Mouse (Mus musculus): ENCODE data around the gene Rubcn. TPM values are rescaled to one million over a fixed set of nuclear protein-coding genes. Genes with fewer than 3 reads are reported as not detected.

Gene Rubcn
- polyA plus RNA-seq, 1 experiment from 2014 or later, result 12.0 TPM

DNA sequence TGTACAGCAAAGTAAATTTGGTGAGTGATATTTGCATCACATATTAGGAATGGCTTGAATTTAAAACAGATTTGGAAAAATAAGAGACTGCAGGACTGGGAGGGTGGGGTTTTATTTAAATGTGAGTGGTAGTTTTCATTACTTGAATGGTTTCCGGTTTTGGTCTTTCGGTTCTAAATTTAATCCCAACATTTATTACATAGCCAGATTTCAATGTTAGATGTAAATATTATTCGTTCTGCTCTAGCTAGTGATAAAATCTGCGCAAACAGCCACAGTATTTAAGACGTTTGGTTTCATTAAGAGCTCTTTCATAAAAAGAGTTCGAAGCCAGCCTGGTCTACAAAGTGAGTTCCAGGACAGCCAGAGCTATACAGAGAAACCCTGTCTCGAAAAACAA lies 35.6 kb upstream of the Rubcn start:
- DNase-seq (ENCODE audit: low spot score), result no peak
- Histone ChIP-seq H3K4me3 (replicated peaks; ENCODE audit: low read depth, low read length) (no peak overlapping the region), H3K9me3 (replicated peaks; ENCODE audit: low read length) (no peaks in the 10 kb centered on the region), H3K4me2 (ENCODE audit: low read length) (peak overlapping the region; percentile 72), H3K27ac (no peak overlapping the region), H3K4me1 (replicated peaks; ENCODE audit: insufficient read depth, low read length) (no peaks in the 10 kb centered on the region), H3K36me3 (ENCODE audit: insufficient read depth, low read length) (no peaks in the 10 kb centered on the region), H3K27me3 (ENCODE audit: insufficient read depth, low read length) (no peaks in the 10 kb centered on the region), H3K9ac (ENCODE audit: low read depth, low read length) (no peak overlapping the region)
- WGBS, result 63% methylated on average over 7 of the region's 7 CpGs
- TF ChIP-seq CTCF (IDR thresholded peaks at IDR 0.05; ENCODE audit: low read depth), result no peak
- no peak for ATAC-seq (replicated peaks; ENCODE audit: low FRiP score, low read depth)

- WGBS, result 16% methylated on average over 8 of the region's 8 CpGs
Observed at GRCm38 (mm10) chr16:32906727-32907126, 29.2 kb upstream of the Rubcn start.

DNA sequence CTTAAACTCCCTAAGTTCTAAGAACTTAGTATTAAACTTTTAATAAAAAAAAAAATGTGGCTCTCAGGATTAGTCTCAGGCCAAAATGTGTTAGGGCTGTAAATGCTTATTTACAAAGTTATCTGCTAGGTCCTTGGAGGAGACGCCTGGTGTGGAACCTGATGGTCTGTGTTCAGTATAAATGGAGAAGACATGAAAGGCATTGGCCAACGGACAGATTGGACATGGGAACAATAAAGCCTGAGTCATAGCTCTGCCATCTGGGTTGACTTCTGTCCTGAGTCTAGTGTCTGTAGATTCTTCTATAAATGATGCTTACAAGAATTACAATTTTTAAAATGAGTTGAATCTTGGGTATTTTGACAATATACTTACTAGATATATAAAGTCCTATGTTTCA lies 28.6 kb upstream of the Rubcn start:
- Histone ChIP-seq H3K4me1 (replicated peaks; ENCODE audit: insufficient read depth, low read length) (no peaks in the 10 kb centered on the region; the same call in 1 of the 2 replicates), H3K9ac (ENCODE audit: low read depth, low read length) (no peak overlapping the region), H3K27ac (no peak overlapping the region), H3K36me3 (ENCODE audit: insufficient read depth, low read length) (peaks cover 11% of the 10 kb centered on the region; the same call in 1 of the 2 replicates), H3K27me3 (ENCODE audit: insufficient read depth, low read length) (no peaks in the 10 kb centered on the region), H3K9me3 (replicated peaks; ENCODE audit: low read length) (no peaks in the 10 kb centered on the region), H3K4me2 (ENCODE audit: low read length) (no peak overlapping the region), H3K4me3 (replicated peaks; ENCODE audit: low read depth, low read length) (no peak overlapping the region)
- 73% methylated on average over 2 of the region's 2 CpGs for WGBS
- DNase-seq (ENCODE audit: low spot score), result no peak
- no peak for ATAC-seq (replicated peaks; ENCODE audit: low FRiP score, low read depth)
- TF ChIP-seq CTCF (IDR thresholded peaks at IDR 0.05; ENCODE audit: low read depth), result no peak

More at GRCm38 (mm10) chr16:32906727-32907126, 29.2 kb upstream of the Rubcn start:
- H3K4me3 ChIP-seq (replicated peaks; ENCODE audit: low read depth, low read length), result no peak overlapping the region
- H3K27ac ChIP-seq, result 0 out of 2 replicates have a peak overlapping the region, but pooled peaks have one; percentile 20
- no peaks in the 10 kb centered on the region; the same call in 1 of the 2 replicates for H3K4me1 ChIP-seq (replicated peaks; ENCODE audit: insufficient read depth, low read length)
- no peaks in the 10 kb centered on the region for H3K9me3 ChIP-seq (replicated peaks; ENCODE audit: low read length)
- H3K36me3 ChIP-seq (ENCODE audit: insufficient read depth, low read length), result peaks cover 11% of the 10 kb centered on the region; the same call in 1 of the 2 replicates
- no peak overlapping the region for H3K9ac ChIP-seq (ENCODE audit: low read depth, low read length)
- H3K27me3 ChIP-seq (ENCODE audit: insufficient read depth, low read length), result no peaks in the 10 kb centered on the region
- DNase-seq (ENCODE audit: low spot score), result peak; percentile 58
- H3K4me2 ChIP-seq (ENCODE audit: low read length), result no peak overlapping the region
- no peak for ATAC-seq (replicated peaks; ENCODE audit: low FRiP score, low read depth)
- TF ChIP-seq CTCF (IDR thresholded peaks at IDR 0.05; ENCODE audit: low read depth), result no peak

DNA sequence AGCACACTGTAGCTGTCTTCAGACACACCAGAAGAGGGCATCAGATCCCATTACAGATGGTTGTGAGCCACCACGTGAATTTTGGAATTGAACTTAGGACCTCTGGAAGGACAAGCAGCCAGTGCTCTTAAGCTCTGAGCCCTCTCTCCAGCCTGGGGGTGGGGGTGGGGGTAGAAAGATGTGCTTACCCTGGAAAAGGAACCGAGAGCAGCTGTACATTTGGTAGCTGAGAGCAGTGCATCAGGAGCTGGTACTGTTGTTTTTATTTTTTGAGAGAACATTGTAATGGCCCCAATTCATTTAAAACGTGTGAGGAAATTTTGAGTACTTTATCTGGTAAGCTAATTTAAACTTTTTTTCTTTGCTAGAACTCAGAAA lies 24.5 kb upstream of the Rubcn start:
- Histone ChIP-seq H3K4me3 (replicated peaks; ENCODE audit: low read depth, low read length) (no peak overlapping the region), H3K27me3 (ENCODE audit: insufficient read depth, low read length) (no peaks in the 10 kb centered on the region), H3K4me2 (ENCODE audit: low read length) (no peak overlapping the region), H3K9me3 (replicated peaks; ENCODE audit: low read length) (no peaks in the 10 kb centered on the region), H3K27ac (no peak overlapping the region), H3K36me3 (ENCODE audit: insufficient read depth, low read length) (peaks cover 13% of the 10 kb centered on the region), H3K9ac (ENCODE audit: low read depth, low read length) (no peak overlapping the region), H3K4me1 (replicated peaks; ENCODE audit: insufficient read depth, low read length) (no peaks in the 10 kb centered on the region; the same call in 1 of the 2 replicates)
- 67% methylated on average over 3 of the region's 3 CpGs for WGBS
- ATAC-seq (replicated peaks; ENCODE audit: low FRiP score, low read depth) (no peak), DNase-seq (ENCODE audit: low spot score) (no peak)
- no peak for TF ChIP-seq CTCF (IDR thresholded peaks at IDR 0.05; ENCODE audit: low read depth)

GRCm38 (mm10) chr16:32901360-32902050 lies 23.9 kb upstream of the Rubcn start:
- peaks cover 13% of the 10 kb centered on the region for H3K36me3 ChIP-seq (ENCODE audit: insufficient read depth, low read length)
- DNase-seq (ENCODE audit: low spot score), result no peak
- no peak for ATAC-seq (replicated peaks; ENCODE audit: low FRiP score, low read depth)
- no peaks in the 10 kb centered on the region for H3K9me3 ChIP-seq (replicated peaks; ENCODE audit: low read length)
- H3K4me2 ChIP-seq (ENCODE audit: low read length), result no peak overlapping the region
- H3K27me3 ChIP-seq (ENCODE audit: insufficient read depth, low read length), result no peaks in the 10 kb centered on the region
- no peak overlapping the region for H3K27ac ChIP-seq
- H3K4me1 ChIP-seq (replicated peaks; ENCODE audit: insufficient read depth, low read length), result no peaks in the 10 kb centered on the region
- WGBS, result 74% methylated on average over 2 of the region's 2 CpGs
- no peak overlapping the region for H3K4me3 ChIP-seq (replicated peaks; ENCODE audit: low read depth, low read length)
- H3K9ac ChIP-seq (ENCODE audit: low read depth, low read length), result no peak overlapping the region
- TF ChIP-seq CTCF (IDR thresholded peaks at IDR 0.05; ENCODE audit: low read depth), result no peak

- H3K27ac ChIP-seq, result no peak overlapping the region
- H3K9me3 ChIP-seq (replicated peaks; ENCODE audit: low read length), result no peaks in the 10 kb centered on the region
- no peak overlapping the region for H3K9ac ChIP-seq (ENCODE audit: low read depth, low read length)
- H3K4me3 ChIP-seq (replicated peaks; ENCODE audit: low read depth, low read length), result no peak overlapping the region
- H3K4me1 ChIP-seq (replicated peaks; ENCODE audit: insufficient read depth, low read length), result no peaks in the 10 kb centered on the region
- no peak for DNase-seq (ENCODE audit: low spot score)
- no peak for TF ChIP-seq CTCF (IDR thresholded peaks at IDR 0.05; ENCODE audit: low read depth)
- H3K36me3 ChIP-seq (ENCODE audit: insufficient read depth, low read length), result peaks cover 26% of the 10 kb centered on the region
- H3K27me3 ChIP-seq (ENCODE audit: insufficient read depth, low read length), result no peaks in the 10 kb centered on the region
- H3K4me2 ChIP-seq (ENCODE audit: low read length), result no peak overlapping the region
- no peak for ATAC-seq (replicated peaks; ENCODE audit: low FRiP score, low read depth)
Observed at GRCm38 (mm10) chr16:32896126-32896525, 18.6 kb upstream of the Rubcn start.

All from kidney, postnatal 0 days (tissue).